Mouse (Mus musculus): Measurements from ENCODE around the gene Ttll13.

Gene Ttll13

GRCm38 (mm10) chr7:80267764-80268163 is 21.6 kb downstream of the Ttll13 start:
- no peak for DNase-seq (ENCODE audit: low spot score)

GRCm38 (mm10) chr7:80268897-80269750 is 22.9 kb downstream of the Ttll13 start, which contains the start of gene Vps33b:
TSS of gene Vps33b (plus strand) at chr7:80269649.
- DNase-seq (ENCODE audit: low spot score) = peak; percentile 98

DNA sequence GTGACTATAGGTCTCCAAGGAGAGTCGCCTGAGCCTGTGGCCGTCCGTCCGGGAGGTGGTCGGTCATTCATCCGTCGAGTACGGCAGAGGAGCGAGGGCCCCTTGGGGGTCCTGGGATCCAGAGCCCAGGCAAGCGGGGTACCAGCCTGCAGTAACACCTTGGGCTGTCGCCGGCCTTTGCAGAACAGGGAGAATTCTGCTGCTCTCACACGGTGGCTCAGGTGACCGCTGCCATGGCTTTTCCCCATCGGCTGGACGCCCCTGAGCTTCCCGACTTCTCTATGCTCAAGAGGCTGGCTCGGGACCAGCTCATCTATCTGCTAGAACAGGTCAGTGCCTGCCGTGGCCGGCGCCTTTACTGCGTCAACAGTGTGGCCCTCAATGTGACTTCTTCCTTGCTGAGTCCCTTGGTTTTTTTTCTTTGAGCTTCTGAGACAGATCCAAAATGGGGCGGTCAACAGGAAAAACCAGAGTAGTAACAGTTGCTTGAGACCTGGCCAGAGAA is 23.6 kb downstream of the Ttll13 start:
- DNase-seq (ENCODE audit: low spot score) = peak; percentile 67

GRCm38 (mm10) chr7:80273456-80273855 is 27.3 kb downstream of the Ttll13 start:
- no peak for DNase-seq (ENCODE audit: low spot score)

- DNase-seq (ENCODE audit: low spot score) = no peak
Measured at GRCm38 (mm10) chr7:80276374-80276773, 30.2 kb downstream of the Ttll13 start.

GRCm38 (mm10) chr7:80280032-80280431 is 33.9 kb downstream of the Ttll13 start:
- DNase-seq (ENCODE audit: low spot score) = no peak

GRCm38 (mm10) chr7:80280998-80281397 is 34.8 kb downstream of the Ttll13 start:
- DNase-seq (ENCODE audit: low spot score) = no peak

GRCm38 (mm10) chr7:80281646-80282045 is 35.5 kb downstream of the Ttll13 start:
- no peak for DNase-seq (ENCODE audit: low spot score)

DNA sequence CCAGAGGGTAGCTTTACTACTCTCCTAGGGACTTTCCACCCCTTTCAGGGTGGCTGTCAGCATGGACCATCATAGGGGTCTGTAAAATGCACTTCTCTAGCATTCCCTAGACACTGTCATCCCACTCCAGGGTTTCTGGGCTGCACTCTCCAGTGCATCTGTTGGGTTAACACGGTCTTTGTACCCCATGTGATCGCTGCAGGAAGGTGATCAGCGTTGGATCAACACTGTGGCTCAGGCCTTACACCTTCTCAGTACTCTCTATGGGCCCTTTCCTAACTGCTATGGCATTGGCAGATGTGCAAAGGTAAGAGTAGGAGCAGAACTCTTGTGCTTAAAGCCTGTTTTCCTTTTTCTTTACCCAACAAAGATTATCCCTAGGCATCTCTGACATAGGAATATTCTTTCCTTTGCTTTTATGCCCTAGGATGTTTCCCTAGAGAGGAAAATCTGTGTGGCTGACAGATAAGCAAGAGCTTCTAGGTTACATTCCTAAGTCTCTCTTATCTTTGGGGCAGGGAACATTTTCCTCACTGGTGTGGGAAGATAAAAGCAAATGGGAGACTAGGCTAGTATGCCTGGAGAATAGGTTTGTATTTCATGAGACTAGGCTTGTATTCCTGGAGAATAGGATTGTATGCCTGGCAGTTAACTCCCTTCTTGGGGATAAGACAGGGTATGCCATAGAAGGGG is 37.2 kb downstream of the Ttll13 start:
- DNase-seq (ENCODE audit: low spot score) = no peak

DNA sequence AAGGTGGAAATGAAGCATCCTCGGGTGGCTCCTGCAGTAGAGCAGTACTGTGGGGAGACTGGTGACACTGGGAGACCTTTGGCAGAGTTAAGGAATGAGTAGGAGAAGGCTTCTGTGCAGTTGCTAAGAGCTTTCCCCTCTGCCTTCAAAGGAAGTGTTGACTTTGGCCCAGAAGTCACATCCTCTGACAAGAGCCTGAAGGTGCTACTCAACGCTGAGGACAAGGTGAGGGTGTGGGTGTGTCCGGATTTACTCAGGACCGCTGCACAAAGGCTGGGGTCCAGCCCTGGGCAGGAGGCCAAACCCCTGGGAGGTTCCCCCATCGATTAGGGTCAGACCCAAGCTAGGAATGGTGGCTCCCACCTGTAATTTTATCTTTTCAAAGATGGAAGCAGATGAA is 38.2 kb downstream of the Ttll13 start:
- no peak for DNase-seq (ENCODE audit: low spot score)

DNA sequence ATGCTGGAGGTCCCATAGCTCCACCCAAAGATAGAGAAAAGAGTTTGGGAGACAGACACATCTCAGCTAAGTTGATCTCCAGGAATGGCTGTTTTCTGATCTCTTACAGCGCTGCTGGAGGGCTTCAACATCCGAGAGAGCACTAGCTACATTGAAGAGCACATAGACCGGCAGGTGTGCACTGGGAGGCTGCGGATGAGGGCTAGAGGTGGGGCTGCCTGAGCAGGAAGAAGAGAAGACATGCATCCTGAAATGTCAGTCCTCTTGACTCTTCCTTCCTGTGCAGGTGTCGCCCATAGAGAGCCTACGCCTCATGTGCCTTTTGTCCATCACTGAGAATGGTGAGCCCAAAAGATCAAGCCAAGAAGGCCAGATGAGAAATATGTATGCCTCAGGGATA is 39.5 kb downstream of the Ttll13 start:
- no peak for DNase-seq (ENCODE audit: low spot score)

- DNase-seq (ENCODE audit: low spot score) = no peak
Measured at GRCm38 (mm10) chr7:80287736-80288135, 41.6 kb downstream of the Ttll13 start.

- DNase-seq (ENCODE audit: low spot score) = peak; percentile 98
Measured at GRCm38 (mm10) chr7:80294062-80294763, 48.0 kb downstream of the Ttll13 start, which contains the start of gene Prc1. TSS of gene Prc1 (plus strand) at chr7:80294450.

DNA sequence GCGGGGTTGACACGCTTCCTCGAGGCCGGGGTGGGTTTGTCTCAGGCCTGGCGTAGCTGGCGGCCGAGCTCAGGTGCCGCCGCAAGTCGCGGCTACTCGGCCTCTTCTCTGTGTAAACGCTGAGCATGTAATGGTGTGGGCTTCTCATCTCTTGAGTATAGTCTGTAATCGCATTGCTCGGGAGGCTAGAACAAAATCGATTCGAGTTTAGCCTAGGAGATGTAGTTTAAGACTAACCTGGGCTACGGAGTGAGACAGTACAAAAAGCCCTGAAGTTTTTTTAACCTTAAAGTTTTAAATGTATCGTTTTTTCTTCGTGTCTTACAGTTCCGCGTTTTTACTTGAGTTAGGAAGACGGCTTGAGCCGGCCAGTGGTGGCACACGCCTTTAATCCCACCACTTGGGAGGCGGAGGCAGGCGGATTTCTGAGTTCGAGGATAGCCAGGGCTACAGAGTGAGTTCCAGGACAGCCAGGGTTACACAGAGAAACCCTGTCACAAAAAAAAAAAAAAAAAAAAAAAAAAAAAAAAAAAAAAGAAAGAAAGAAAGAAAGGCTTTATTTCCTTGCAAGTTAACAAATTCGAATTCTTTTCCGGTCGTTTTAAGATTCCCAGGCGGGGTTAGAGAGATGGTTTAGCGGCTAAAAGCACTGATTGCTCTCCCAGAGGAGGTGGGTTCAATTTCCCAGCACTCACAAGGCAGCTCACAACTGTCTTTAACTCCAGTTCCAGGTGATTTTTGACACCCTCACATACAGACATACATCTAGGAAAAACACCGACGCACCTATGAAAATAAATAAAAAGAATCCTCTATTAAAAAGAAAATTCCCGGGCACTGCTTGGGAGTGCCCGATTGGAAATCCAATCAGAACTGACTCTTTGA is 48.8 kb downstream of the Ttll13 start:
- no peak for DNase-seq (ENCODE audit: low spot score)

- no peak for DNase-seq (ENCODE audit: low spot score)
Measured at GRCm38 (mm10) chr7:80296462-80296861, 50.3 kb downstream of the Ttll13 start.

GRCm38 (mm10) chr7:80297041-80297440 is 50.9 kb downstream of the Ttll13 start:
- no peak for DNase-seq (ENCODE audit: low spot score)

GRCm38 (mm10) chr7:80298754-80299153 is 52.6 kb downstream of the Ttll13 start:
- no peak for DNase-seq (ENCODE audit: low spot score)

- DNase-seq (ENCODE audit: low spot score) = no peak
Measured at GRCm38 (mm10) chr7:80299568-80299967, 53.4 kb downstream of the Ttll13 start.

GRCm38 (mm10) chr7:80301522-80301921 is 55.3 kb downstream of the Ttll13 start:
- no peak for DNase-seq (ENCODE audit: low spot score)

DNA sequence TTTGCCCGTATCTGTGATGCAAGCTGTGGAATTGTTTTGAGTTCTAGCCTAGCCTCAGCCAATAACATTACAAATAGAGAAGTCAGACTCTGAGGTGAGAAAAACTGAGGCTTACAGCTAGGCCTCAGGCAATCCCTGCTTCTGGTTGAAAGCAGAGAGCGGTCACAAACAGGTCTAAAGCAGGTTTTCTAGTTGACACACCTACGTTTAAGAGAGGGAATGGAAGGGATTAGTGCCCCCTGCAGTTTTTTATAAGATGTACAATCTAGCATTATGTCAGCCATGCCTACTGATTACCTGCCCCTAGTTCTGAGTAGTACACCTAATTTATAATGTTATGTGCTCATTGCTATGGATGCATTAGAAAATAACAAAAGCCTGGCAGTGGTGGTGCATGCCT is 61.6 kb downstream of the Ttll13 start:
- no peak for DNase-seq (ENCODE audit: low spot score)
